In genomic region chr13:84348701-84348975, GRCm38 (mm10) we compare ENCODE assay signal across 9 mouse cellular contexts.
DNase-seq lines count a peak whose midpoint lies in the region; ATAC-seq lines count a peak whose summit lies in the region.
"Had no signal": no experiment of that assay in that cellular context is flagged by ENCODE, and none has a peak within 500 bp of the region (broad histone marks: within the 10 kb centered on the region; RNA-seq: fewer than 3 reads in every experiment).

No protein-coding gene starts in this region.

- no peak for DNase-seq in heart, adult 11 months
- no peak for DNase-seq in urinary bladder, postnatal 14 days (ENCODE audit: low spot score)
- DNase-seq in ovary, adult 18-20 months (ENCODE audit: low spot score): no peak
- no peak for DNase-seq in left cerebral cortex, adult 11 months (ENCODE audit: low spot score)

- H3K4me1 ChIP-seq in heart, embryonic 14.5 days (ENCODE audit: control insufficient read depth in 2 of 2, insufficient read depth in 2 of 2, low read length in 2 of 2): peaks cover 4 to 10% of the 10 kb centered on the region in 2 experiments; a peak in 3 of 4 replicates
- H3K4me1 ChIP-seq in brown adipose tissue, adult 24 weeks (ENCODE audit: control insufficient read depth, insufficient read depth, insufficient read length, low read length): peaks cover 5% of the 10 kb centered on the region; the same call in 1 of the 2 replicates
- peaks cover 24% of the 10 kb centered on the region for H3K4me1 ChIP-seq in hindbrain, embryonic 16.5 days (ENCODE audit: control insufficient read depth, insufficient read depth, low read depth, low read length)
- peaks cover 52% of the 10 kb centered on the region for H3K4me1 ChIP-seq in midbrain, embryonic 12.5 days

- H3K27ac ChIP-seq in heart, embryonic 14.5 days (replicated peaks in 1 of 2; ENCODE audit: control insufficient read depth in 1 of 2, insufficient read depth in 1 of 2, low read depth in 2 of 2, low read length in 2 of 2): peak overlapping the region; percentile 60 to 69
- H3K27ac ChIP-seq in brown adipose tissue, adult 24 weeks (replicated peaks; ENCODE audit: low read depth, low read length): no peak overlapping the region
- H3K27ac ChIP-seq in hindbrain, embryonic 16.5 days (ENCODE audit: low read depth, low read length): peak overlapping the region; percentile 97
- H3K27ac ChIP-seq in midbrain, embryonic 12.5 days (replicated peaks): peak overlapping the region; percentile 95

- ATAC-seq in heart, embryonic 14.5 days (ENCODE audit: insufficient number of reproducible peaks, insufficient read depth, low FRiP score, low read depth): no peak
- peak; percentile 0; the same call in 1 of the 2 replicates for ATAC-seq in hindbrain, embryonic 16.5 days
- ATAC-seq in midbrain, embryonic 12.5 days (ENCODE audit: low FRiP score, low read depth): peak; percentile 3

- H3K9ac ChIP-seq in heart, embryonic 14.5 days (ENCODE audit: low read length): peak overlapping the region; percentile 69
- peak overlapping the region; percentile 81 for H3K9ac ChIP-seq in hindbrain, embryonic 16.5 days (ENCODE audit: low read depth, low read length)
- peak overlapping the region; percentile 76 for H3K9ac ChIP-seq in midbrain, embryonic 12.5 days (replicated peaks)

- no peaks in the 10 kb centered on the region for H3K36me3 ChIP-seq in heart, embryonic 14.5 days (ENCODE audit: control insufficient read depth, insufficient read depth, low read length)
- no peaks in the 10 kb centered on the region for H3K36me3 ChIP-seq in hindbrain, embryonic 16.5 days (ENCODE audit: control insufficient read depth, insufficient read depth, low read length)
- H3K36me3 ChIP-seq in midbrain, embryonic 12.5 days: no peaks in the 10 kb centered on the region
- H3K36me3 ChIP-seq: G1E had no signal

- H3K9me3 ChIP-seq in heart, embryonic 14.5 days (ENCODE audit: control insufficient read depth, low read length): no peaks in the 10 kb centered on the region
- H3K9me3 ChIP-seq in hindbrain, embryonic 16.5 days (ENCODE audit: control insufficient read depth, low read length): no peaks in the 10 kb centered on the region
- H3K9me3 ChIP-seq in midbrain, embryonic 12.5 days: no peaks in the 10 kb centered on the region
- H3K9me3 ChIP-seq: G1E had no signal

- peaks cover 36% of the 10 kb centered on the region for H3K27me3 ChIP-seq in heart, embryonic 14.5 days (ENCODE audit: control insufficient read depth, insufficient read depth, low read length)
- H3K27me3 ChIP-seq in hindbrain, embryonic 16.5 days (replicated peaks; ENCODE audit: control insufficient read depth, insufficient read depth, low read length): no peaks in the 10 kb centered on the region
- peaks cover 5% of the 10 kb centered on the region; the same call in 1 of the 2 replicates for H3K27me3 ChIP-seq in midbrain, embryonic 12.5 days

- peak overlapping the region; percentile 89 for H3K4me2 ChIP-seq in heart, embryonic 14.5 days (ENCODE audit: low read length)
- peak overlapping the region; percentile 89 for H3K4me2 ChIP-seq in hindbrain, embryonic 16.5 days (ENCODE audit: low read length)
- H3K4me2 ChIP-seq in midbrain, embryonic 12.5 days (replicated peaks): peak overlapping the region; percentile 79

- WGBS in heart, embryonic 14.5 days: 0% methylated on average over 9 of the region's 9 CpGs
- under 1% methylated on average over 9 of the region's 9 CpGs for WGBS in hindbrain, embryonic 16.5 days
- WGBS in midbrain, embryonic 12.5 days: 1% methylated on average over 9 of the region's 9 CpGs

- H3K4me3 ChIP-seq in heart, embryonic 14.5 days (ENCODE audit: control insufficient read depth in 1 of 2, insufficient read depth in 1 of 2, low read depth in 1 of 2, low read length in 2 of 2): peak overlapping the region; percentile 44 to 52
- H3K4me3 ChIP-seq in brown adipose tissue, adult 24 weeks (ENCODE audit: insufficient read depth, low read depth, low read length): peak overlapping the region; percentile 50
- H3K4me3 ChIP-seq in hindbrain, embryonic 16.5 days (ENCODE audit: low read length): peak overlapping the region; percentile 52
- H3K4me3 ChIP-seq in midbrain, embryonic 12.5 days: peak overlapping the region; percentile 49
